Mouse (Mus musculus) adrenal gland, postnatal 14 days (tissue): ENCODE measurements around the gene Bcl7b. TPM values are rescaled to one million over a fixed set of nuclear protein-coding genes. Genes with fewer than 3 reads are reported as not detected.
"Not testable (repeated sequence)": the region's sequence is repeated elsewhere in the genome, so short reads cannot be mapped to it uniquely, and the experiment has no call there.

ENCODE experiments used
- DNase-seq: peaks from one replicate; pipeline ENCODE4 v3.0.0; 2021; ENCODE audit warnings: mixed read lengths
- microRNA-seq, 2 experiments: library from miRNA; unstranded; fragments of <30 nt; microRNA quantifications; one replicate each; pipeline ENCODE4 v1.2.0; 2021
- total RNA-seq: library from RNA; stranded (reverse); gene quantifications from 2 replicates; pipeline ENCODE4 v1.2.3, GENCODE M21; 2021

Bcl7b gene
- total RNA-seq, 1 experiment from 2014 or later = 53.3 TPM

GRCm38 (mm10) chr5:135208197-135208596 is 40.1 kb downstream of the Bcl7b start:
- DNase-seq = no peak

GRCm38 (mm10) chr5:135216871-135217270 is 48.8 kb downstream of the Bcl7b start:
- no peak for DNase-seq

- DNase-seq = peak; percentile 39
Measured at GRCm38 (mm10) chr5:135220941-135221340, 52.9 kb downstream of the Bcl7b start.

GRCm38 (mm10) chr5:135222066-135222465 is 54.0 kb downstream of the Bcl7b start:
- DNase-seq = no peak

- DNase-seq = no peak
Measured at GRCm38 (mm10) chr5:135224169-135224568, 56.1 kb downstream of the Bcl7b start.

- DNase-seq = not testable (repeated sequence)
Measured at GRCm38 (mm10) chr5:135225879-135226278, 57.8 kb downstream of the Bcl7b start.

GRCm38 (mm10) chr5:135230186-135230585 is 62.1 kb downstream of the Bcl7b start:
- DNase-seq = no peak

Small RNA genes lying within 50 kb of the gene (microRNA-seq; reads per million reads assigned to microRNA genes)
- gene Gm25315 = 0 reads per million in 2 experiments

Other genes starting within 250 kb of the Bcl7b start
- 24.5 and 28.5 TPM in 2 replicates for gene Mettl27, start 235.9 kb upstream of the Bcl7b start, total RNA-seq
- gene Cldn4, start 221.3 kb upstream of the Bcl7b start, total RNA-seq = not detected in 2 replicates
- 0.90 and 9.0 TPM in 2 replicates for gene Cldn3, start 182.1 kb upstream of the Bcl7b start, total RNA-seq
- gene Abhd11, start 159.1 kb upstream of the Bcl7b start, total RNA-seq = 66.7 and 68.5 TPM in 2 replicates
- 5.9 and 10.9 TPM in 2 replicates for gene Stx1a, start 144.8 kb upstream of the Bcl7b start, total RNA-seq
- gene Dnajc30, start 104.1 kb upstream of the Bcl7b start, total RNA-seq = 24.5 and 26.2 TPM in 2 replicates
- 45.6 and 51.3 TPM in 2 replicates for gene Bud23, start 103.3 kb upstream of the Bcl7b start, total RNA-seq
- gene Vps37d, start 90.0 kb upstream of the Bcl7b start, total RNA-seq = 2.2 and 3.5 TPM in 2 replicates
- gene Mlxipl, start 78.4 kb upstream of the Bcl7b start, total RNA-seq = 80.7 and 81.6 TPM in 2 replicates
- 26.5 and 26.6 TPM in 2 replicates for gene Tbl2, start 18.6 kb upstream of the Bcl7b start, total RNA-seq
- gene Baz1b, start 19.0 kb downstream of the Bcl7b start, total RNA-seq = 84.6 and 87.4 TPM in 2 replicates
- 2.7 and 3.0 TPM in 2 replicates for gene Fzd9, start 82.9 kb downstream of the Bcl7b start, total RNA-seq
- not detected in 2 replicates for gene Fkbp6, start 181.8 kb downstream of the Bcl7b start, total RNA-seq
- gene Trim50, start 185.0 kb downstream of the Bcl7b start, total RNA-seq = not detected in 2 replicates
- 15.7 and 22.7 TPM in 2 replicates for gene Nsun5, start 201.7 kb downstream of the Bcl7b start, total RNA-seq
- gene Pom121, start 226.3 kb downstream of the Bcl7b start, total RNA-seq = 26.0 and 28.2 TPM in 2 replicates